Mouse (Mus musculus) frontal cortex, postnatal 36 days (tissue): ENCODE data around the gene Fcna.
A peak's percentile ranks its signal among the peaks of the same experiment; 100 is the strongest.

Source experiments
- DNase-seq, 2 experiments: peaks; one replicate each; pipeline ENCODE4 v3.0.0; 2022; ENCODE audit warnings: low spot score in 2 of 2

Fcna gene

DNA sequence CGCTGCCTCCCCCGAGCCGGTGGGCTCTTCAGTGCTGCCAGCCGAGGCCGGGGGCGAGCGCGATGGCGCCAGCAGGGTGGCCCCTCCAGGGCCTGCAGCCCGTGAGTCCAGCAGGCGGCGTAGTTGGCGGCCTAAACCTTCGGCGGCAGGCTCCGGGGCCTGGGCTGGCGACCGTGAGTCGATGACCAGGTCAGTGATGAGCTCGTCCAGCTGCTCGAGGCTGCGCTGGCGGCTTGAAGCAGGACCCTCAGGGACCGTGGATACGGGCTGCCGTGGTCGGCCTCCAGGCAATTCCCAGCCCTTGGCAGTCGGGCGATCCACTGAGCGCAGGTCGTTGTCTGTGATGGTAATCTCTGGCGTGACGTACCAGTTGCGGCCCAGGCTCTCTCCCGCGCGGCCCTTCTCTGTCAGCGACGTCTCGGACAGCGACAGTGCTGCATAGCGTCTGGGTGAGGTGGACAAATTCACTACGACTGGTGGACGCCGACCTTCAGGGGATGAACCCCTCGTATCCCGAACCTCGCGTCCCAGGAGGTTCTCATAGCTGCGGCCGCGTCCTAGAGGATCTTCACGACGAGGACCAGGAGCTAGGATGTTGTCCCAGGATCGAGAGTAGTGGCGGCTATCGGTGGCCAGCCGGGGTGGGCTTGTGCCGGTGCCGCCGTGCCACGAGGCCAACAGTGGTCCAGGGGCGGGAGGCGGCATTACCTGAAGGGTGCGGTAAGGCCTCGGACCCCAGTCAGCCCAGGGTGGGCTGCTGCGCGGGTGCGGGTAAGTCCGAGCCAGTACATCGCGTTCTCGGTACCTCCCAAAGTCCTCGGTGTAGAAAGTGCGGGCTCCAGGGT, 49.7 kb downstream of the Fcna start:
- DNase-seq, result no peak

- DNase-seq, result peak; percentile 40 to 41
These were observed 50.6 kb downstream of the Fcna start for GRCm38 (mm10) chr2:25576965-25577891.

DNA sequence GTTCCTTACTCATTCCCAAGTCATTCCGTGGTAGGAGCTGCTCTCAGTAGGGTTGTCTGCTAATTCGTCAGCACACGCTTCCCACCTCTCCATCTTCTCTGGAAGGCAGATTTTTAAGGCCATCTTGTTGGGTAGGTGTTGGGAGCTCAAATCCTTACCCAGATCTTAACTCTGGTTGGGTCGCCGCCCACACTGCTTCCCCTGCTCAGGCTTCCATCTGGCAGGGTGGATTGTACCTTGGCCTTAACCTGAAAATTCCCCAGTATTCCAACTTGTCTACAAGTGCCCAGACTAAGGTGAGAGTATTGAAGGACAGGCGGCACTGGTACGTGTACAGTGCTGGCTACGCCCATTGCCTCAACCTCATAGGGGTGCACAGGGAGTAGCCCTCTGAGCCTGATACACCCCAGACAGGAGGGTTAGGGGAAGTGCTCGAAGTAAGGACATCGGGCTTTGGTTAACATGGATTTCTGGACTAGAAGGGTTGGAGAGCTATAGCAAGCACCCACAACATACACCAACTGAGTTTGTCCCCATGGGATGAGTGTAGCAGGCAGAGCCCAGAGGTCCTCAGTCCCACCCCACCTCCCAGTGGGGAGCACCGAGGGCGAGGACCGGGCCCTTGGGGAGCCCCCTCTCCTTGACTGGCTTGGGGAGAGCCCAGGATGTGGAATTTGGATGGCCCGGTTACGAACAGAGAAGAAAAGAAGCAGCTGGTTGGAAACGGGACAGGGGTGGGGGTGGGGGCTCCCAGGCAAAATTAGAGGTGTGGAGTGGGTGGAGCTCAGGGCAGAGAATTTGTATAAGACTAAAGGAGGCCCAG, 51.6 kb downstream of the Fcna start:
- DNase-seq, result peak; percentile 54 to 65

- peak in 1 of 2 experiments; percentile 46 for DNase-seq
These were observed 52.3 kb downstream of the Fcna start for GRCm38 (mm10) chr2:25575432-25576027.
